Mouse (Mus musculus) gastrocnemius, adult 18-20 months (tissue): ENCODE measurements at regions not wholly inside any gene's neighbourhood (a gene's known extent, or its start where the extent isn't known, plus 50 kb on each side); places are given as distances from the start of the nearest gene placed in this dataset.

Experiments used
- DNase-seq: peaks from one replicate; pipeline ENCODE4 v3.0.0; 2021; ENCODE audit warnings: low spot score

DNA sequence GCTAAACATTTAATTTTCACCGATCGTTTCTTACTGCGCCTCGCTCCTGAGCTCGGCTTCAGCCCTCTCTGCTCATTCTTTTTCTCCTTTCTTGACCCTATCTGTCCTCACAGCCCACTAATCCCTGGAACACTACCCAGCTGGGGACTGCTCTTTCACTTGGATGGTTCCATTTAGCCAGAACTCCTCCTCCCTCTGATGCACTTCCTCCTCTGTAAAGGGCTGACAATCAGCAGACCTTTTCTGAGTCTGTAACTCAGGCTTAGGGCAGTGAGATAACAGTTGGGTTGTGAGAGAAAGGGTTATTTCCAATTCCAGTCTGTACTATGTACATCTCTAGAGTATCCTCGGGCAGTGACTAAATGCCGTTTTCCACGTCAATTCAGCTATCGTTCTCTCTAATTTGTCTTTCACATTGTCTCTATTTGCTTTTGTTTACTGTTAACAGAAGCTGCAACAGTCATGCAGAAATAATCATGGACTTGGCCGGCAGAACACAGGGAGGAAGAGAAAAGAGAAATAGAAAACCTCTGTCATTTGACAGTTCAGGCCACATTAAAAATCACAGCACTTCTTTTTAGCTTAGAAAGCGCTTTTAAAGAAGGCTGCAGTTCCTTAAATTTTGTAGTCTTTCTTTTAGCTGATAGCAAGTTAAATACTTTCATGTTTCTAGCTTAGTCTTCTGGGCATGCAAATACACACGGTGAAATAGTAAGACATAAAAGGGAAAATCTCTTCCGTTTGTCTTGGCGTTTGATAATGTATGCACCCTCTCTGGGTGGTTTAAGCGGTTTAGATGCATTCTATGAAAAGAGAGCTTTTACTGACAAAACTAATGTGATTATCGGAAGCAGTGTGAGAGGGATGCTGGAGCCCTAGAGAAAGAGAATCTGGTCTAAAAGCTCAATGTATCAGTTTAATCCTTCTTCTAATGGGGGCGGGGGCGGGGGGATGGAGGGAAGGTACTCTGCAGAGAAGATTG, 94.7 kb upstream of the Fam181b start:
- DNase-seq = no peak

DNA sequence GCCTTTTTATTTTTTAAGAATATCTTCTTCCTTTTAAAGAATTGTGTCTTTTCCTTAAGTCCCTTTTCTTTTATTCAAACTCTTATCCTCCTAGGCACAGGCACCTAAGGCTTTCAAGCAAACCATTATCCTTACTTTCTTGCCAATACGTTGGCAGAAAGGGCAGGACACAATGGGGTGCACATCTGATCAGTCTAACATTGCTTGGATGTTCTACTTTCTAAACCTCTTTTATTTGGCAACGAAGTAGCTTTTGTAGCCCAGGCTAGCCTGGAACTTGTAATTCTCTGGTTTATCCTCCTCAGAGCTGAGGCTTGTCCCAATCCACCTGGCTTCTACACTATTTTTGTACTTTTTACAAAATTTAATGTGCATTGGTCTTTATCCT, 94.0 kb upstream of the Fam181b start:
- no peak for DNase-seq

DNA sequence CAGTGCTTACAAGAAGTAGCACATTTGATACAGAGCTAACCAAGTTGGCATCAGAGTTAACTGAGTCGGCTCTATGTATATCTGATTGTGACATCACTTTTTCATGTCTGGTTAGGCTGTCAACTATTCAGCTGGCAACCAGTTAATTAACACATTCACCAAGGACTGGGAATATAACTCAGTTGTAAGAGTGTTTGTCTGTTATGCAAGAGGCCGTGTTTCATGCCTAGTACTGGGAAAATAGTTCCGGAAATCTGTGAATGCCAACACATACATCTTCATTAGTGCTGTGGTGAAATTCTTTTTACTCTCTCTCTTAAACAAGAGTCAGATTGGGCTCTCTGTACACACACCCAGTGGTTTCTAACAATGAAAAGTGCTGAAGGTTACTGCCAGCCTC, 80.8 kb upstream of the Fam181b start:
- no peak for DNase-seq

- DNase-seq = peak; percentile 6
These were observed 72.9 kb upstream of the Fam181b start for GRCm38 (mm10) chr7:93006694-93007231.

DNA sequence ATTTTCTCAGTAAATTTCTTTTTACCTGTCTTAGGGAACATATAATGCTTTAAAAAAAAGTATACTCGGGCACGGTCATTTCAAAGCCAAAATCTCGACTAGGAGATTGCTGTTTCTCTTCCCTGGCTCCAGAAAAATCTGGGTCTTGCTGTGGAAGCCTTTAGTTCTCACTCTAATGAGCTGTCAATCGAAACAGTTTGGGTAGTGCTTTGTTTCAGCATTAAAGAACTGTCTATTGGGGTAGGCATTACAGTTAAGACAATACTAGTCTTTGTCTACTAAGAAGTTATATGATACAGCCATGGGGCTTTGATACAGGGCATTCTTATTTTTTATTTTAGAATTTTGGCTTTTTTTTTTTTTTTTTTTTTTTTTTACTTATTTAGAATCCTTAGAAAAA, 71.9 kb upstream of the Fam181b start:
- DNase-seq = no peak

DNA sequence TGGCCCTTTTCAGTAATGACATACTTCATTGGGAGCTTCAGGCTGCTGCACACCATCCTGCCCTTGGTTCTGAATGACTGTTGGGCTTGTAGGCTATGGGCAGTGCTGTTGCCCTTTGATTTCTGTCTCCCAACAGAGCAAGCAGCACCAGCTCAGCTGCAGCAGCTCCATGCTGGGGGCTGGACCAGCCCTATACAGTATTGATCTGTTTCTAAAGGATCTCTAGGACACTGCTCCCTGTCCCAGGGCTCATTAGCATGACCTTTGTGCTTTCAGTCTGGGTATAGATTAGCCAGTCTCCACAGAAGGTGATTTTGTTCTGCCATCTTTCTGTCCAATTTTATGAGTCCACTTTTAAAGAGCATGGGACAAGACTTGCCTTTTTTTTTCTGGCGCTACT, 60.3 kb upstream of the Fam181b start:
- DNase-seq = no peak

GRCm38 (mm10) chr7:93023489-93024130, 56.1 kb upstream of the Fam181b start:
- DNase-seq = no peak

DNA sequence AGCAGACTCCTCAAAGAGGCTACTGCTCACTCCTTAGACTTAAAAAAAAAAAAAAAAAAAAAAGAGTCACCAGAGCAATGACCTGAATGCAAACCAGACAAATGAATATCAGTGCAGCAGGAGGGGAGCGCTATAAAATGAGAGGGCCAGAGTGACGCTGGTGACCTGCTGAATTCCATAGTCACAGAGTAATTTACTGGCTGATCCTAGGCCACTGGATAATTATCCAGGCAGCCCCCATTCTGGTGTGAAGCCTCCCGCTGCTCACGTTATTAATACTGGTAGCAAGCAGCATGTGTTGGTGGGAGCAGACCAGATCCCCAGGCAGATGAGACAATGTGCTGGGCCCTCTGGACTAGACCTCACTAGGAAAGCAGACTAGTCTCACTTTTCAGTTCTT, 53.4 kb upstream of the Fam181b start:
- no peak for DNase-seq
